Mouse (Mus musculus): ENCODE results near the gene Pth2.

DNA sequence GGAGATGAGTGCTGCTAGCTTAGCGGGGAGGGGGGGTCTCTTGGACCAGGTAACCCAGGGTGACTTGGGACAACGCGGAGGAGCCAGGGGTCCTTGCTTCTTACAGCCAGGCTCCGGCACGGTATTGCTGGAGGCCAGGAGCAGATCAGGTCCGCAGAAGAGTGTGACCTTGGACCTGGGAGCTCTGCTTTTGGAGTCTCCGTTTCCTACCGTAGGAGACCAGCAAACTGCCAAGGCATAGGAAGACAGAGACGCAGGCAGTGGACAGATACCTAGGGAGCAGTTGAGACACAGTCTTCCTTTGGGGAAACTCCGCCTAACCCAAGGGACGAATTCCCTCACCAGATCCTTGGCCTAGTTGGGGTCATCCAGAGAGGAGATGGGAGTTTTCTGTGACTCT lies 15.1 kb upstream of the Pth2 start:
- TF ChIP-seq CTCF (IDR thresholded peaks at IDR 0.05; ENCODE audit: low read depth, low read length): no peak
- no peak for TF ChIP-seq POLR2A (IDR thresholded peaks at IDR 0.05; ENCODE audit: extremely low read depth, insufficient read depth, low read length)
